Mouse (Mus musculus): ENCODE data around the gene Fam110c.

Fam110c gene

GRCm38 (mm10) chr12:31101190-31101589 is 27.5 kb downstream of the Fam110c start:
- in situ Hi-C loops (cut with MboI; ENCODE audit: low sequenced_read_pairs), result no loop called here

GRCm38 (mm10) chr12:31101821-31102220 is 28.2 kb downstream of the Fam110c start:
- in situ Hi-C loops (cut with MboI; ENCODE audit: low sequenced_read_pairs), result no loop called here

GRCm38 (mm10) chr12:31116005-31116466 is 42.4 kb downstream of the Fam110c start:
- in situ Hi-C loops (cut with MboI; ENCODE audit: low sequenced_read_pairs), result no loop called here

GRCm38 (mm10) chr12:31120535-31120934 is 46.9 kb downstream of the Fam110c start:
- in situ Hi-C loops (cut with MboI; ENCODE audit: low sequenced_read_pairs), result no loop called here

- in situ Hi-C loops (cut with MboI; ENCODE audit: low sequenced_read_pairs), result no loop called here
Measured at GRCm38 (mm10) chr12:31122892-31123622, 49.4 kb downstream of the Fam110c start.

GRCm38 (mm10) chr12:31126071-31126470 is 52.4 kb downstream of the Fam110c start:
- in situ Hi-C loops (cut with MboI; ENCODE audit: low sequenced_read_pairs), result no loop called here

- in situ Hi-C loops (cut with MboI; ENCODE audit: low sequenced_read_pairs), result no loop called here
Measured at GRCm38 (mm10) chr12:31129548-31129947, 55.9 kb downstream of the Fam110c start.

Measured in CH12F3 (cell line).